Mouse (Mus musculus): ENCODE results near the gene Bbs12. TPM values are rescaled to one million over a fixed set of nuclear protein-coding genes. Genes with fewer than 3 reads are reported as not detected.

Bbs12 gene
- polyA plus RNA-seq, 1 experiment from 2014 or later, result 2.0 TPM

DNA sequence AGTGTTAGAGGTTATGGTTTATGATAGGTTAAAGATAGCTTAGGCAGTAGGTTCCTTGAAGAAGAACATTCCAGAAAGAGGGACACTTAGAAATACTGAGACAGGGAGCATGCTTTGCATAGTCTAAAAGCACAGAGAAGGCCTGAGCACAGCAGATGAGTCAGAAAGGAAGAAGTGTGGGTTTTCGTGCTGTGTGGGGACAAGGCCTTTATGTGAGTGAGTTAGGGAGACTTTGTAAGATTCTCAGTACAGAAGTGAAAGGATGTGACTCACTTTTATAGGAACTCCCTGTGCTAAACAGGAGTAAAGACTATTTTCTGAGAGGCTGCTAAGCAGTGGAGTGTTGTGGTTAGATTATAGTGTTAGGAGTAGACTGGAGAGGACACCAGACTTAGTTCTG, 1.0 kb downstream of the Bbs12 start:
- 10% methylated on average over 1 of the region's 1 CpGs for WGBS (ENCODE audit: insufficient replicate concordance)
- peak overlapping the region; percentile 95 for H3K4me2 ChIP-seq (ENCODE audit: low read depth, low read length)
- H3K9ac ChIP-seq (ENCODE audit: low read depth, low read length), result peak overlapping the region; percentile 11; the same call in 1 of the 2 replicates
- H3K27me3 ChIP-seq (ENCODE audit: control insufficient read depth, insufficient read depth, low read depth, low read length), result no peaks in the 10 kb centered on the region
- no peak for ATAC-seq (ENCODE audit: low read depth)
- no peak overlapping the region; the same call in 1 of the 2 replicates for H3K27ac ChIP-seq (ENCODE audit: low read length)
- no peaks in the 10 kb centered on the region for H3K9me3 ChIP-seq (replicated peaks; ENCODE audit: control insufficient read depth, low read length)
- H3K4me3 ChIP-seq (ENCODE audit: low read depth, low read length), result peak overlapping the region; percentile 92
- no peaks in the 10 kb centered on the region for H3K36me3 ChIP-seq (ENCODE audit: control insufficient read depth, insufficient read depth)
- peaks cover 11% of the 10 kb centered on the region for H3K4me1 ChIP-seq (ENCODE audit: control insufficient read depth, low read depth, low read length)

- Histone ChIP-seq H3K9me3 (replicated peaks; ENCODE audit: control insufficient read depth, low read length) (no peaks in the 10 kb centered on the region), H3K27ac (ENCODE audit: low read length) (no peak overlapping the region), H3K4me1 (ENCODE audit: control insufficient read depth, low read depth, low read length) (peaks cover 11% of the 10 kb centered on the region), H3K36me3 (ENCODE audit: control insufficient read depth, insufficient read depth) (no peaks in the 10 kb centered on the region; the same call in 1 of the 2 replicates), H3K9ac (ENCODE audit: low read depth, low read length) (no peak overlapping the region), H3K4me3 (ENCODE audit: low read depth, low read length) (no peak overlapping the region), H3K4me2 (ENCODE audit: low read depth, low read length) (no peak overlapping the region), H3K27me3 (ENCODE audit: control insufficient read depth, insufficient read depth, low read depth, low read length) (no peaks in the 10 kb centered on the region)
- WGBS (ENCODE audit: insufficient replicate concordance), result 83% methylated on average over 1 of the region's 1 CpGs
- ATAC-seq (ENCODE audit: low read depth), result no peak
Measured at GRCm38 (mm10) chr3:37316233-37316632, 3.9 kb downstream of the Bbs12 start.

- H3K4me1 ChIP-seq (ENCODE audit: control insufficient read depth, low read depth, low read length), result peaks cover 12% of the 10 kb centered on the region
- H3K9me3 ChIP-seq (replicated peaks; ENCODE audit: control insufficient read depth, low read length), result no peaks in the 10 kb centered on the region
- H3K9ac ChIP-seq (ENCODE audit: low read depth, low read length), result no peak overlapping the region
- H3K4me3 ChIP-seq (ENCODE audit: low read depth, low read length), result no peak overlapping the region
- no peaks in the 10 kb centered on the region; the same call in 1 of the 2 replicates for H3K36me3 ChIP-seq (ENCODE audit: control insufficient read depth, insufficient read depth)
- no peaks in the 10 kb centered on the region for H3K27me3 ChIP-seq (ENCODE audit: control insufficient read depth, insufficient read depth, low read depth, low read length)
- H3K27ac ChIP-seq (ENCODE audit: low read length), result no peak overlapping the region
- no peak overlapping the region for H3K4me2 ChIP-seq (ENCODE audit: low read depth, low read length)
- WGBS (ENCODE audit: insufficient replicate concordance), result 18% methylated on average over 3 of the region's 3 CpGs
- ATAC-seq (ENCODE audit: low read depth), result no peak
Measured at GRCm38 (mm10) chr3:37324310-37324709, 12.0 kb downstream of the Bbs12 start.

DNA sequence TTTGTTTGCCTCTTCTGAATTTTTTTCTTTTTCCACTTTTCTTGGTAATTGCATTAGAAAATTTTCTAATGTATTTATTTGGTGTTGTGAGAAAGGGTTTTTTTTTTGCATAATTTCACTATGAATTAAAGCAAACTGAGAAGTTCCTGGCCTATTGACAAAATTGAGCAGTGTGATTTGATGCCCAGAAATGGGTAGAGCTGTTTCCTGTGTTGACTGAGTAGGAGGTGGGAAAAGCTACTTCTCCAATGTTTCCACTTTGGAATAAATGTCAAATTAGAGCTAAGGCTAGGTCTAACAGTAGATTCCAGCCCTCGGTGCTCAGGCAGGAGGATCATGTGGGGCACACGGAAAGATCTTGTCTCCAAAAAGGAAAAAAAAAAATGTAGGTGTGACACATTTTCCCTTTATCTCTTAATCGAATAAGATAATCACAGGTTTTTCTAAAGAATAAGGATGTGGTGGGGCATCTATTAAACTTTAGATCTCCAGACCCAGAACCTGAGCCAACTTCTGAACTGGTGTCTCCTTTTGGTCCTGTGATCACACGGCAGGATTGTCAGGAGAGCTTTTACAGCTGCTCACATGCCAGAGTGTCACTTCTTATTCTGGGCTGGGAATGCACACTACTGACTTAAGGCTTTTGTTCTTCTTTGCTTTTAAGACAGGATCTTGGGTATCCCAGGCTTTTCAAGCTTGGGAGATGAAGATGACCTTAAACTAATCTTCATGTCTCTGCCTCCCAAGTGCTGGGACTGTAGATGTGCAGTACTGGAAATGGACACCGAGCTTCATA, 13.2 kb downstream of the Bbs12 start:
- ATAC-seq (ENCODE audit: low read depth), result no peak

DNA sequence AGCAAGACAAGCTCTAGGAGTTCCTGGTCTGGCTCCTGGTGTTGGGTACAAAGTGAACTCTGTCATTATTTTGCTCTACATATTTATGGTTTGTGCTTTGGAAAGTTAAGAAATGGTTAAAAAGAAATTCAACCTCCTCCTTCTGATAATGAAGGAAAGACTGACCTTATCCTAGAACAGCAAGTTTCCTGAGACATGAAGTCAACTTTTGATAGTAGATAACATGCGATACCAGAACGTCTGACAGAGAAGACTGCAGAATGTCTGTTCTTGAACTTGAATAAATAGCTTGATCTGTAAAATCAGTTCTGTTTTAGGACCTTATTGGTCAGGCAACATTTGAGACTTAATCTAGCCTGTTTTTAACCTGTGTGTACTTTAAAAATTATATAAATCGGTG, 14.3 kb downstream of the Bbs12 start:
- no peaks in the 10 kb centered on the region for H3K27me3 ChIP-seq (ENCODE audit: control insufficient read depth, insufficient read depth, low read depth, low read length)
- no peak for ATAC-seq (ENCODE audit: low read depth)
- WGBS (ENCODE audit: insufficient replicate concordance), result 41% methylated on average over 3 of the region's 3 CpGs
- H3K9me3 ChIP-seq (replicated peaks; ENCODE audit: control insufficient read depth, low read length), result no peaks in the 10 kb centered on the region
- no peaks in the 10 kb centered on the region for H3K36me3 ChIP-seq (ENCODE audit: control insufficient read depth, insufficient read depth)
- peaks cover 15% of the 10 kb centered on the region for H3K4me1 ChIP-seq (ENCODE audit: control insufficient read depth, low read depth, low read length)
- peak overlapping the region; percentile 16; the same call in 1 of the 2 replicates for H3K4me2 ChIP-seq (ENCODE audit: low read depth, low read length)
- H3K4me3 ChIP-seq (ENCODE audit: low read depth, low read length), result no peak overlapping the region
- peak overlapping the region; percentile 21; the same call in 1 of the 2 replicates for H3K27ac ChIP-seq (ENCODE audit: low read length)
- no peak overlapping the region for H3K9ac ChIP-seq (ENCODE audit: low read depth, low read length)

More for the DNA sequence above, 13.2 kb downstream of the Bbs12 start:
- no peaks in the 10 kb centered on the region for H3K36me3 ChIP-seq (ENCODE audit: control insufficient read depth, insufficient read depth)
- no peak overlapping the region for H3K27ac ChIP-seq (ENCODE audit: low read length)
- H3K4me1 ChIP-seq (ENCODE audit: control insufficient read depth, low read depth, low read length), result peaks cover 12% of the 10 kb centered on the region
- H3K4me3 ChIP-seq (ENCODE audit: low read depth, low read length), result no peak overlapping the region
- no peaks in the 10 kb centered on the region for H3K27me3 ChIP-seq (ENCODE audit: control insufficient read depth, insufficient read depth, low read depth, low read length)
- H3K9me3 ChIP-seq (replicated peaks; ENCODE audit: control insufficient read depth, low read length), result no peaks in the 10 kb centered on the region
- 57% methylated on average over 5 of the region's 5 CpGs for WGBS (ENCODE audit: insufficient replicate concordance)
- H3K9ac ChIP-seq (ENCODE audit: low read depth, low read length), result no peak overlapping the region
- no peak overlapping the region for H3K4me2 ChIP-seq (ENCODE audit: low read depth, low read length)

GRCm38 (mm10) chr3:37328489-37328888, 16.1 kb downstream of the Bbs12 start:
- Histone ChIP-seq H3K4me1 (ENCODE audit: control insufficient read depth, low read depth, low read length) (peaks cover 21% of the 10 kb centered on the region), H3K9ac (ENCODE audit: low read depth, low read length) (no peak overlapping the region), H3K9me3 (replicated peaks; ENCODE audit: control insufficient read depth, low read length) (no peaks in the 10 kb centered on the region), H3K4me3 (ENCODE audit: low read depth, low read length) (no peak overlapping the region), H3K4me2 (ENCODE audit: low read depth, low read length) (no peak overlapping the region), H3K27me3 (ENCODE audit: control insufficient read depth, insufficient read depth, low read depth, low read length) (no peaks in the 10 kb centered on the region), H3K27ac (ENCODE audit: low read length) (no peak overlapping the region), H3K36me3 (ENCODE audit: control insufficient read depth, insufficient read depth) (no peaks in the 10 kb centered on the region)
- ATAC-seq (ENCODE audit: low read depth), result no peak
- WGBS (ENCODE audit: insufficient replicate concordance), result 38% methylated on average over 2 of the region's 2 CpGs

DNA sequence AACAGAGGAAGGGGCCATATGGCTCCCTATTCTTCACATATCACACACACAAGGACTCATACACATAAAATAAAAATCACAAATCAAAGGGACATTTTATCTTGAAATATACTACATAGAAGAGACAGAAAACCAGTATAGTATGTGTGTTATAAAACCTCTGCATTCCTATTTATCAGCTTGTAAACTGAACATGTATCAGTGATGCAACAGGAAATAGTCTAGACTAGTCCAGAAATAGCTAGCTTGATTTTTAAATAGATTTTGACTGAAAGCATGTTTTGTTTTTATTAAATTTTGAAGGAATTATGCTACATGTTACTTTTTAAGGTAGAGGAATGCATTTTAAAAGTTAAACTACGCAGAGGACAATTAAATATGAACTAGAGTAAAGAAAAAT, 17.6 kb downstream of the Bbs12 start:
- no peak for ATAC-seq (ENCODE audit: low read depth)
- Histone ChIP-seq H3K36me3 (ENCODE audit: control insufficient read depth, insufficient read depth) (no peaks in the 10 kb centered on the region), H3K9ac (ENCODE audit: low read depth, low read length) (no peak overlapping the region), H3K9me3 (replicated peaks; ENCODE audit: control insufficient read depth, low read length) (no peaks in the 10 kb centered on the region), H3K4me1 (ENCODE audit: control insufficient read depth, low read depth, low read length) (peaks cover 29% of the 10 kb centered on the region), H3K4me2 (ENCODE audit: low read depth, low read length) (no peak overlapping the region), H3K27ac (ENCODE audit: low read length) (no peak overlapping the region), H3K4me3 (ENCODE audit: low read depth, low read length) (no peak overlapping the region), H3K27me3 (ENCODE audit: control insufficient read depth, insufficient read depth, low read depth, low read length) (no peaks in the 10 kb centered on the region)
- 72% methylated on average over 1 of the region's 1 CpGs for WGBS (ENCODE audit: insufficient replicate concordance)

- Histone ChIP-seq H3K9ac (ENCODE audit: low read depth, low read length) (no peak overlapping the region), H3K27ac (ENCODE audit: low read length) (peak overlapping the region; percentile 39), H3K27me3 (ENCODE audit: control insufficient read depth, insufficient read depth, low read depth, low read length) (no peaks in the 10 kb centered on the region), H3K9me3 (replicated peaks; ENCODE audit: control insufficient read depth, low read length) (no peaks in the 10 kb centered on the region), H3K4me1 (ENCODE audit: control insufficient read depth, low read depth, low read length) (peaks cover 20% of the 10 kb centered on the region), H3K4me2 (ENCODE audit: low read depth, low read length) (no peak overlapping the region), H3K36me3 (ENCODE audit: control insufficient read depth, insufficient read depth) (no peaks in the 10 kb centered on the region), H3K4me3 (ENCODE audit: low read depth, low read length) (no peak overlapping the region)
- WGBS (ENCODE audit: insufficient replicate concordance), result 17% methylated on average over 6 of the region's 6 CpGs
- peak; percentile 84 for ATAC-seq (ENCODE audit: low read depth)
Measured at GRCm38 (mm10) chr3:37331999-37332449, 19.7 kb downstream of the Bbs12 start.

GRCm38 (mm10) chr3:37334053-37334452, 21.7 kb downstream of the Bbs12 start:
- ATAC-seq (ENCODE audit: low read depth), result peak; percentile 61
- H3K9ac ChIP-seq (ENCODE audit: low read depth, low read length), result no peak overlapping the region
- no peak overlapping the region for H3K27ac ChIP-seq (ENCODE audit: low read length)
- H3K27me3 ChIP-seq (ENCODE audit: control insufficient read depth, insufficient read depth, low read depth, low read length), result no peaks in the 10 kb centered on the region
- H3K4me3 ChIP-seq (ENCODE audit: low read depth, low read length), result no peak overlapping the region
- H3K4me2 ChIP-seq (ENCODE audit: low read depth, low read length), result no peak overlapping the region
- H3K36me3 ChIP-seq (ENCODE audit: control insufficient read depth, insufficient read depth), result no peaks in the 10 kb centered on the region
- H3K4me1 ChIP-seq (ENCODE audit: control insufficient read depth, low read depth, low read length), result peaks cover 20% of the 10 kb centered on the region
- 49% methylated on average over 4 of the region's 4 CpGs for WGBS (ENCODE audit: insufficient replicate concordance)
- no peaks in the 10 kb centered on the region for H3K9me3 ChIP-seq (replicated peaks; ENCODE audit: control insufficient read depth, low read length)

Data from liver, embryonic 16.5 days (tissue).